Mouse (Mus musculus): ENCODE results near the gene Tmtc1. TPM values are rescaled to one million over a fixed set of nuclear protein-coding genes. Genes with fewer than 3 reads are reported as not detected.
A peak's percentile ranks its signal among the peaks of the same experiment; 100 is the strongest.

Gene Tmtc1
- total and polyA plus RNA-seq, 2 experiments from 2014 or later, result 2.4 to 45.4 TPM

GRCm38 (mm10) chr6:148305821-148306220, 138.4 kb downstream of the Tmtc1 start:
- no peaks in the 10 kb centered on the region for H3K27me3 ChIP-seq (ENCODE audit: insufficient read depth, low read length)
- no peak for DNase-seq (ENCODE audit: low spot score)
- H3K4me1 ChIP-seq (ENCODE audit: insufficient read depth, low read length), result no peaks in the 10 kb centered on the region
- no peak for ATAC-seq
- no peaks in the 10 kb centered on the region for H3K36me3 ChIP-seq (ENCODE audit: insufficient read depth, low read length)
- no peak overlapping the region for H3K27ac ChIP-seq
- no peak overlapping the region for H3K9ac ChIP-seq (replicated peaks; ENCODE audit: low read length)
- no peaks in the 10 kb centered on the region for H3K9me3 ChIP-seq (ENCODE audit: low read length)
- no peak for TF ChIP-seq CTCF (IDR thresholded peaks at IDR 0.05; ENCODE audit: low read depth)
- no peak overlapping the region for H3K4me2 ChIP-seq (ENCODE audit: low read depth, low read length)
- no peak overlapping the region for H3K4me3 ChIP-seq (ENCODE audit: low read length)
- WGBS, result 85% methylated on average over 5 of the region's 5 CpGs

DNA sequence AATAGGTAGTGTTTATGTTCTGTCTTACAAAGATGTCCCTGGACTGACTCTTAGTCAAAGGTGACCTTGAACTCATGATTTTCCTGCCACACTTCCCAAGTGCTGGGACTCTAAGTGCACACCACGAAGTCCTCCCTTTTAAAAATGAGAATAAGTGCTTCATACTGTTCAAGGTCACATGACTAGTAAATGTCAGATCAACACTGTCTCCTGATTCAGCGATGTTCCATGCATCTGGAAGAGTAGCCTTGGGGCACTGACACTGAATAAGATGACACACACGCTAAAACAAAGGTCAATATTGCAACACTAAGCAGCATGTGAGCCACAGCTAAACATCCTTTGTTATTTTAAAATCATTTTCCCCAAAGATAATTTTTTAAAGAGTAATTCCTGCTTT, 139.0 kb downstream of the Tmtc1 start:
- H3K36me3 ChIP-seq (ENCODE audit: insufficient read depth, low read length), result no peaks in the 10 kb centered on the region
- WGBS, result 77% methylated on average over 3 of the region's 3 CpGs
- ATAC-seq (no peak), DNase-seq (ENCODE audit: low spot score) (no peak)
- H3K9ac ChIP-seq (replicated peaks; ENCODE audit: low read length), result no peak overlapping the region
- no peak overlapping the region for H3K4me3 ChIP-seq (ENCODE audit: low read length)
- H3K9me3 ChIP-seq (ENCODE audit: low read length), result no peaks in the 10 kb centered on the region
- no peak overlapping the region for H3K4me2 ChIP-seq (ENCODE audit: low read depth, low read length)
- H3K4me1 ChIP-seq (ENCODE audit: insufficient read depth, low read length), result no peaks in the 10 kb centered on the region
- no peak for TF ChIP-seq CTCF (IDR thresholded peaks at IDR 0.05; ENCODE audit: low read depth)
- no peaks in the 10 kb centered on the region for H3K27me3 ChIP-seq (ENCODE audit: insufficient read depth, low read length)
- no peak overlapping the region for H3K27ac ChIP-seq

- TF ChIP-seq CTCF (IDR thresholded peaks at IDR 0.05; ENCODE audit: low read depth), result no peak
- no peak overlapping the region for H3K4me2 ChIP-seq (ENCODE audit: low read depth, low read length)
- 75% methylated on average over 2 of the region's 2 CpGs for WGBS
Observed at GRCm38 (mm10) chr6:148302261-148302660, 141.9 kb downstream of the Tmtc1 start.

DNA sequence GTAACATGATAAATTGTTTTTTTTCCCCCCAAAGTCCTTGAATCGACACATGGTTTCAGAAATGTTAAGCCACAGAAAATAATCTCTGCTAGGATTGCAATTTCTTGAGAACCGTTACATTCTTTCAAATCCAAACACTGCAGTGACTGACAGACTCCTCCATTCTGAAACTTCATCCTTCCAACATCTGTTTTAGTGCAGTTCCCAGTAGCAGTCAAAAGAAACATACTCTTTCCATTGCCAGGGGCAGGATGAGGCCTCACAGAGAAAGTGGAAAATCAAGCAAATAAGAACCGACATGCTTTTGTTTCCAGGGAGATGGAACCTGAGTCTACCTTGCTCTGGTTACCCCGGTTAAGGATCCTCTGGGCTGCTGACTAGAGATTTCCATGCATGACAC, 147.1 kb downstream of the Tmtc1 start:
- Histone ChIP-seq H3K27me3 (ENCODE audit: insufficient read depth, low read length) (no peaks in the 10 kb centered on the region), H3K9ac (replicated peaks; ENCODE audit: low read length) (no peak overlapping the region), H3K27ac (no peak overlapping the region), H3K36me3 (ENCODE audit: insufficient read depth, low read length) (no peaks in the 10 kb centered on the region), H3K4me2 (ENCODE audit: low read depth, low read length) (no peak overlapping the region), H3K4me1 (ENCODE audit: insufficient read depth, low read length) (no peaks in the 10 kb centered on the region), H3K9me3 (ENCODE audit: low read length) (no peaks in the 10 kb centered on the region), H3K4me3 (ENCODE audit: low read length) (no peak overlapping the region)
- no peak for DNase-seq (ENCODE audit: low spot score)
- WGBS, result 65% methylated on average over 4 of the region's 4 CpGs
- TF ChIP-seq CTCF (IDR thresholded peaks at IDR 0.05; ENCODE audit: low read depth), result no peak
- no peak for ATAC-seq

More at GRCm38 (mm10) chr6:148302261-148302660, 141.9 kb downstream of the Tmtc1 start:
- H3K36me3 ChIP-seq (ENCODE audit: insufficient read depth, low read length), result no peaks in the 10 kb centered on the region
- H3K27me3 ChIP-seq (ENCODE audit: insufficient read depth, low read length), result no peaks in the 10 kb centered on the region
- ATAC-seq (no peak), DNase-seq (ENCODE audit: low spot score) (no peak)
- H3K4me1 ChIP-seq (ENCODE audit: insufficient read depth, low read length), result no peaks in the 10 kb centered on the region
- no peak overlapping the region for H3K4me3 ChIP-seq (ENCODE audit: low read length)
- peak overlapping the region; percentile 9; the same call in 1 of the 2 replicates for H3K27ac ChIP-seq
- H3K9ac ChIP-seq (replicated peaks; ENCODE audit: low read length), result no peak overlapping the region
- H3K9me3 ChIP-seq (ENCODE audit: low read length), result no peaks in the 10 kb centered on the region

DNA sequence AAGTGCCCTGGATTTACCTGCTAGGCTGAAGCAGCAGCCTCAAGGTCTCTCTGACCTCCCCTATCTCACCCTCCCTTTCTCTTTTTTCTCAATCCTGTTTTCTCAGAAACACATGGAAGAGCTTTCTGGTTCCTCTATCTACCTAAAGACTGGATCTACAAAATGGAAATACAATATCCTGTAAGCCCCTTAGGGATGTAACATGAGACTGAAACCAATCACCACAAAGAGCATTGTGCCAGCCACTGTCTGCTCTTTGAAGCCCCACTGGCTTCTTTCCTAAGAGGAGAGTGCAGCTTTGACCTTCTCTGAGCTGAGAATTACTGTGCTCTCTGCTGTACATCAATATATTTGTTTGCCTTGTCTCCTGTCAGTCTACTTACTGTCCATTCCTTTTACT, 147.8 kb downstream of the Tmtc1 start:
- ATAC-seq (no peak), DNase-seq (ENCODE audit: low spot score) (no peak)
- Histone ChIP-seq H3K4me1 (ENCODE audit: insufficient read depth, low read length) (no peaks in the 10 kb centered on the region), H3K4me3 (ENCODE audit: low read length) (no peak overlapping the region), H3K9ac (replicated peaks; ENCODE audit: low read length) (no peak overlapping the region), H3K4me2 (ENCODE audit: low read depth, low read length) (no peak overlapping the region), H3K27me3 (ENCODE audit: insufficient read depth, low read length) (no peaks in the 10 kb centered on the region), H3K9me3 (ENCODE audit: low read length) (no peaks in the 10 kb centered on the region), H3K27ac (no peak overlapping the region), H3K36me3 (ENCODE audit: insufficient read depth, low read length) (no peaks in the 10 kb centered on the region)
- TF ChIP-seq CTCF (IDR thresholded peaks at IDR 0.05; ENCODE audit: low read depth), result no peak

GRCm38 (mm10) chr6:148294506-148294905, 149.7 kb downstream of the Tmtc1 start:
- no peaks in the 10 kb centered on the region for H3K27me3 ChIP-seq (ENCODE audit: insufficient read depth, low read length)
- DNase-seq (ENCODE audit: low spot score) (no peak), ATAC-seq (no peak)
- no peak overlapping the region for H3K27ac ChIP-seq
- no peak overlapping the region for H3K4me3 ChIP-seq (ENCODE audit: low read length)
- H3K9ac ChIP-seq (replicated peaks; ENCODE audit: low read length), result no peak overlapping the region
- H3K4me2 ChIP-seq (ENCODE audit: low read depth, low read length), result no peak overlapping the region
- H3K4me1 ChIP-seq (ENCODE audit: insufficient read depth, low read length), result no peaks in the 10 kb centered on the region
- WGBS, result 36% methylated on average over 4 of the region's 4 CpGs
- no peaks in the 10 kb centered on the region for H3K9me3 ChIP-seq (ENCODE audit: low read length)
- TF ChIP-seq CTCF (IDR thresholded peaks at IDR 0.05; ENCODE audit: low read depth), result no peak
- H3K36me3 ChIP-seq (ENCODE audit: insufficient read depth, low read length), result no peaks in the 10 kb centered on the region

DNA sequence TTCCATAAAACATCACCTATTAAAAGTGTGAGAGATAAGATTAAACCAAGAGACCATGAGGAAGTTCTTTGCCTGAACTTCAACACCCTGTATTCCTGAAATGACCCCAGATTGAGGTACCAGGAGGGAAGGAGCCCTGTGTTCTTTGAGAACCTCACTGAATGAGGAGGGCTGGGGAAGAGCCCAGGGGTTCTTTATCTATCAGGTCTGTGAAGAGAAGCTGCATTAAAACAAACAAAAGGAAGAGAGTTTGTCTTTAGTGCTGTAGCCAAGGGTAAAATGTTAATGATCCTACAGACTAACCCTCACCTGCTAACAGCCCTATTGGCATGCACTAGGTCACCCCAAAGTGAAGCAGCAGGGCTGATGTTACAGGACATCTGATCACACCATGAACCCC, 153.3 kb downstream of the Tmtc1 start:
- H3K9ac ChIP-seq (replicated peaks; ENCODE audit: low read length), result no peak overlapping the region
- H3K27ac ChIP-seq, result no peak overlapping the region
- no peaks in the 10 kb centered on the region for H3K4me1 ChIP-seq (ENCODE audit: insufficient read depth, low read length)
- no peaks in the 10 kb centered on the region for H3K27me3 ChIP-seq (ENCODE audit: insufficient read depth, low read length)
- no peak overlapping the region for H3K4me3 ChIP-seq (ENCODE audit: low read length)
- DNase-seq (ENCODE audit: low spot score) (no peak), ATAC-seq (no peak)
- no peaks in the 10 kb centered on the region for H3K9me3 ChIP-seq (ENCODE audit: low read length)
- no peak for TF ChIP-seq CTCF (IDR thresholded peaks at IDR 0.05; ENCODE audit: low read depth)
- H3K36me3 ChIP-seq (ENCODE audit: insufficient read depth, low read length), result no peaks in the 10 kb centered on the region
- H3K4me2 ChIP-seq (ENCODE audit: low read depth, low read length), result no peak overlapping the region
